Mouse (Mus musculus) midbrain, embryonic 12.5 days (tissue): ENCODE measurements around the gene Fam83f. TPM values are rescaled to one million over a fixed set of nuclear protein-coding genes. Genes with fewer than 3 reads are reported as not detected.

Experiments used
- ATAC-seq: fragments of 200-750 bp; cut with Nextera tagmentation; 2 replicates; pipeline ENCODE4 v1.8.0; 2017; ENCODE audit warnings: low read depth, moderate TSS enrichment, moderate library complexity; ENCODE audit not compliant: low FRiP score
- H3K27ac ChIP-seq: fragments of 300-500 bp; sonication (generic); replicated peaks from 2 replicates; pipeline ENCODE4 v1.5.1; 2016; ENCODE audit warnings: mild to moderate bottlenecking
- H3K27me3 ChIP-seq: fragments of 300-500 bp; sonication (generic); 2 replicates; pipeline ENCODE4 v1.6.1; 2016; ENCODE audit warnings: mild to moderate bottlenecking
- H3K36me3 ChIP-seq: fragments of 300-500 bp; sonication (generic); 2 replicates; pipeline ENCODE4 v1.6.1; 2016
- H3K4me1 ChIP-seq: fragments of 300-500 bp; sonication (generic); 2 replicates; pipeline ENCODE4 v1.6.1; 2016
- H3K4me2 ChIP-seq: fragments of 300-500 bp; sonication (generic); replicated peaks from 2 replicates; pipeline ENCODE4 v1.6.1; 2016; ENCODE audit warnings: mild to moderate bottlenecking, moderate library complexity
- H3K4me3 ChIP-seq: fragments of 300-500 bp; sonication (generic); 2 replicates; pipeline ENCODE4 v1.5.1; 2016; ENCODE audit warnings: mild to moderate bottlenecking
- H3K9ac ChIP-seq: fragments of 300-500 bp; sonication (generic); replicated peaks from 2 replicates; pipeline ENCODE4 v1.6.1; 2016; ENCODE audit warnings: mild to moderate bottlenecking, moderate library complexity
- H3K9me3 ChIP-seq: fragments of 300-500 bp; sonication (generic); 2 replicates; pipeline ENCODE4 v1.6.1; 2016; ENCODE audit warnings: mild to moderate bottlenecking
- WGBS: fragments of 180-500 bp; shearing (Covaris S2); methylation state at CpG from one replicate; pipeline ENCODE4 v1.1.7; 2016; 5-methylcytosine and 5-hydroxymethylcytosine counted together
- polyA plus RNA-seq: library from polyadenylated mRNA; unstranded; fragments of >200 nt; fragmentation: Nextera tagmentation; extraction: Ambion mirVana; gene quantifications from 2 replicates; pipeline ENCODE4 v1.2.1, GENCODE M21; 2016

Fam83f gene
- polyA plus RNA-seq, 1 experiment from 2014 or later, result 0.60 TPM

DNA sequence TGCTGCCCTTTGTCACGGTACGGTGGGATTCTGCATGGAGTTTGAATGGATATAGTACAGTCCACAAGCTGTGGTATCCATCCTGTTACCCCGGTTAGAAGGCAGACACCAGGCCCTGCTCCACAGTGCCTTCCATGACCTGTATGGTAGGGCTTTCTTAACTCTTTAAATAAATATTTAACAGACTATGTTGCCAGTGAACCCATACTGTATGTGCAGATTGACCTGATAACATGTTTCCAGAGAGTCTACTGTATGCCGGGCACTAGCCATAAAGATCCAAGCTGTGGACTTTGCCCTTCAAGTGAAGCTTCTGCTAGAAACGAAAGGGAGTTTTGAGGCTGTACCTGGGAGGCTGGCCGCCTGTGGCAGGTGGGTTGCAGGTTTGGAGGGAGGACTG, 3.1 kb downstream of the Fam83f start:
- no peak overlapping the region for H3K9ac ChIP-seq
- peaks cover 50% of the 10 kb centered on the region for H3K27me3 ChIP-seq
- no peak overlapping the region for H3K4me3 ChIP-seq
- no peak for ATAC-seq
- WGBS, result 85% methylated on average over 6 of the region's 6 CpGs
- H3K4me2 ChIP-seq, result no peak overlapping the region
- peaks cover 25% of the 10 kb centered on the region for H3K4me1 ChIP-seq
- no peaks in the 10 kb centered on the region for H3K9me3 ChIP-seq
- no peaks in the 10 kb centered on the region for H3K36me3 ChIP-seq
- H3K27ac ChIP-seq, result no peak overlapping the region

DNA sequence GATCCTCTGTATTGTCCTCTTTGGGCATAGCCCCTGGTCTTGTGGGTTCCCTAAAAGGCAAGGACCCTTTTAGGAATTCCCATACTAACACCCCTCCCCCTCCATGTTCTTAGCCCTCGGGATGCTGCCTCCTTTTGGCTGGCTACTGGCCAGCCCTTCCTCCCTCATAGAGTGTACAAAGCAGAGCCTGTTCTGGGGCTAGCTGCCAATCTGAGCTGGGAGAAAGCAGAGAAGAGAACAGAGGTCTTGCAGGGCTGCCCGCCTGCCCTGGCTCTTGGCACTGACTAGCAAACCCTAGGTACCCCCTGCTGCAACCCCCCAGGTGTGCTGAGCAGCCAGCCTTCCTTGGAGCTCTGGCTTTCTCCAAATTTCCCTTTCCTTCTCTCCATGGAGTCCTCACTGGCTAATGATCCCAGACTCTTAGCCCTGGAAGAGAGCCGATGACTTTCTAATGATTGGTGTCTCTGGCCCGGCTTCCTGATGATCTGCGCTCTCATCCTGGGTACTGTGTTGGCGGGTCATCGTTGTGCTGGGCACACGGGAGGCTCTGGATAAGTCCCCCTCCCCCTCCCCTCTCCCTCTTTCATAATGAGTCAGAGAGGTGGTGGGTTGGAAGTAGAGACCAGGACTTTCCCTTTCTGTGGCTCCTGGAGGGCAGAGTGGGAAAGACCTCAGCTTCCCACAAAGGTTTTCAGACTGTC, 8.0 kb downstream of the Fam83f start:
- no peak for ATAC-seq
- Histone ChIP-seq H3K27me3 (peaks cover 3% of the 10 kb centered on the region; the same call in 1 of the 2 replicates), H3K27ac (no peak overlapping the region)

DNA sequence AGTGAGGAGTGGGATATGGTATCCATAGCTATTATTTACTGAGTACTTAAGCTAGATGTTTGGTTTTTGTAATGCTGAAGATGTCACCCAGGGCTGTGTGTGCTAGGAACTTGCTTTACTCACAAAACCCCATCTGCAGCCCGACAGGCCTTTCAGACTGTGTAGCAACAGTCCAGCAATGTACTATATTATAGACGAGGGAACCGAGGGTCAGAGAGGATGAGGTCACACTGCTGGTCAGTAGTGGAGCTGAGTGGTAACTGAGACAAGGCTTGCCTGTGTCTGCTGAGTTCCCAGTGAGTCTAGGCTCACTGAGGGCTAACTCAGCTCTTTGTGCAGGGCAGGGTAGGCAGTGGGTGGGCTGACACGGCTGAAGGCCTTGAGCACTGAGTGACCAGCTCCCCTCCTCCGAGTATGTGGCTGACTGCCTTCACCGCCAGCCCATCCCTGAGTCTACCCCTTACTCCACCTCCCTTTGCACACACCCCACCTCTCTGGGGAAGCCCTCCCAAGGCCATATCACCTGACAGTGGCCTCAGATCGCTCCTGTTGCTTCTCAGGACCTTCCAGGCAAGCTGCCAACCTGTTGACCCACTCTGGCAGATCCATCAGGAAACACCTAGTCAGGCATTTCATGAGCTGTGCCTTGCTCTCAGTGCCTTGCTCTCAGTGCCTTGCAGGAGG, 8.8 kb downstream of the Fam83f start:
- H3K4me1 ChIP-seq, result peaks cover 34% of the 10 kb centered on the region
- no peak overlapping the region for H3K4me2 ChIP-seq
- no peaks in the 10 kb centered on the region for H3K36me3 ChIP-seq
- H3K9me3 ChIP-seq, result no peaks in the 10 kb centered on the region
- H3K27ac ChIP-seq, result no peak overlapping the region
- H3K27me3 ChIP-seq, result no peaks in the 10 kb centered on the region
- no peak overlapping the region for H3K4me3 ChIP-seq
- WGBS, result 53% methylated on average over 7 of the region's 7 CpGs
- ATAC-seq, result no peak
- H3K9ac ChIP-seq, result no peak overlapping the region

More for the DNA sequence above, 8.0 kb downstream of the Fam83f start:
- Histone ChIP-seq H3K4me1 (peaks cover 25% of the 10 kb centered on the region), H3K9ac (no peak overlapping the region), H3K4me3 (no peak overlapping the region), H3K9me3 (no peaks in the 10 kb centered on the region), H3K36me3 (no peaks in the 10 kb centered on the region), H3K4me2 (no peak overlapping the region)
- 60% methylated on average over 8 of the region's 8 CpGs for WGBS

DNA sequence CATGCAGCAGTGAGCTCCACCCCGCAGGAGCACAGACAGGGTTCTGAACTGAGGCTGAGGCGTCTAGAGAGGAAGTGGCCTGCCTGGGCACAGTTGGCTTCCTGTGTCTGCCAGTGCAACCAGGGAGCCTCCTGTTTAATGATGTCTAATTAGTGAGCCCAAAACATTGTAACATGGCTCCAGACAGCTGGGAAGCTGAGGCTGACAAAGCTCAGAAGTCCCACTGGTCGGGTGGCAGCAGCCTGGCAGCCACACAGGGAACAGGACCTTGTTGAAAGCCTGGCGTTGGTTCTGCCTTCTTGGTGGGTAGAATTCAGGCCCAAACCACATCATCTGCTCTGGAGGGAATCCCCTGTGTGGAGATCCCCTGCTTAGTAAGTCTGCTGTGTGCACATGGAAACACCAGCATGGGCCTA, 9.8 kb downstream of the Fam83f start:
- no peak overlapping the region for H3K4me2 ChIP-seq
- no peak overlapping the region for H3K4me3 ChIP-seq
- H3K9me3 ChIP-seq, result no peaks in the 10 kb centered on the region
- no peak for ATAC-seq
- H3K27ac ChIP-seq, result no peak overlapping the region
- 82% methylated on average over 4 of the region's 4 CpGs for WGBS
- H3K36me3 ChIP-seq, result no peaks in the 10 kb centered on the region
- H3K4me1 ChIP-seq, result peaks cover 35% of the 10 kb centered on the region
- H3K9ac ChIP-seq, result no peak overlapping the region
- H3K27me3 ChIP-seq, result no peaks in the 10 kb centered on the region

DNA sequence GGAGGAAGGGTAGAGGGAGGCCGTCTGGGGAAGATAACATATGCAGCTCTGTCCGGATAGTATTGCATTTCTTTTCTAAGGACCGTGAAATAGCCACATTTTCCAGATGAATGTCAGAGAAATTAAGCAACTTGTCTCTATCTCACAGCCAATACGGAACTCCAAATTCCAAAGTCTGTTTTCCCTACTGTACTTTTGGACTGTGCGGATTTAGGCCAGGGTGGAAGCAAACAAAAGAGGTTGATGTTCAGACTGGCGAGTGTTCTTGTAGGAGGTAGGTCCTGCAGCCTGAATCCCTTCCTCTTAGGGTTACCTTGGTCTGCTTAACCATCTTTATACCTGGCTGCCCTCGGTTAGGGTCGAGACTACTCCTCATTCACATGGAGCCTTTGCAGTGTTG, 10.7 kb downstream of the Fam83f start:
- Histone ChIP-seq H3K4me1 (peaks cover 35% of the 10 kb centered on the region), H3K27ac (no peak overlapping the region), H3K4me2 (no peak overlapping the region), H3K36me3 (no peaks in the 10 kb centered on the region), H3K4me3 (no peak overlapping the region), H3K9me3 (no peaks in the 10 kb centered on the region), H3K27me3 (no peaks in the 10 kb centered on the region), H3K9ac (no peak overlapping the region)
- ATAC-seq, result no peak
- WGBS, result 89% methylated on average over 8 of the region's 8 CpGs

DNA sequence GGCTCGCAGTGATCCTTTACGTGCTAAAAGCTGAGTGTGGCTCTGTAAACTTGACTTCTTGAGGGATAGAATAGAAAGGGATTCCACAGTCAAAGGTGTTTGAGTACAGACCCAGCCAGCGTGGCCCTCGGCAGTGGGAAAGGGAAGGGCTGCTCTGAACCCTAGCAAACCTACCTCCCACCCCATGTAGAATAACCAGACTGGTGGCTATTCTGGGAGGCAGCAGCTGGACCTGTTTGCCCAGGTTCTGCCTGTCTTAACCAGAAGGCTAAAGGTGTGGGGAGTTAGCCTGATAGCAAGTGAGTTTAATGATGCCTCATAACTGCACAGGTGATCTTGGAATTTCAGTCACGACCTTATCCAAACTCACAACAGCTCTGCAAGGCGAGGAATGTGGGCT, 11.5 kb downstream of the Fam83f start:
- WGBS, result 88% methylated on average over 6 of the region's 6 CpGs
- no peaks in the 10 kb centered on the region for H3K36me3 ChIP-seq
- no peaks in the 10 kb centered on the region for H3K9me3 ChIP-seq
- H3K9ac ChIP-seq, result no peak overlapping the region
- no peaks in the 10 kb centered on the region for H3K27me3 ChIP-seq
- ATAC-seq, result no peak
- H3K4me1 ChIP-seq, result peaks cover 30% of the 10 kb centered on the region
- no peak overlapping the region for H3K4me3 ChIP-seq
- no peak overlapping the region for H3K27ac ChIP-seq
- no peak overlapping the region for H3K4me2 ChIP-seq

DNA sequence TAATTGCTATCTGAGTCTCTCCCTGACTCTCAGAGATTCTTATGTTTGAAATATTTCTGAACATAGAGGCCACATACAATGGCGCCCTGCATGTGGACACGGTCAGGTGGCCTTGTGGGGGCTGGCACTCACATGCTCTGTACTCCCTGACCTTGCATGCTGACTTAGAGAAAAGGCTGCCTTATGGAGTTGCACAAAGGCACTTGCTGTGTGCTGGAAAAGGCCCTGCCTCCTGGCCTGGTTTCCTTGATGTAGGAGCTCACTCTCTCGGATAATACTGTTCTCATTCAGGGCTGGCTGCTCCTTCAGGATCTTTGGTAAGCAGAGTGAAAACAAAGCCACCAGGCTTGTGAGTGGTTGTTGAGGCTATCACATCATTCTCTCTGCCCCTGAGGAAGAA, 12.3 kb downstream of the Fam83f start:
- H3K4me3 ChIP-seq, result no peak overlapping the region
- H3K36me3 ChIP-seq, result no peaks in the 10 kb centered on the region
- WGBS, result 42% methylated on average over 3 of the region's 3 CpGs
- H3K9ac ChIP-seq, result no peak overlapping the region
- no peaks in the 10 kb centered on the region for H3K27me3 ChIP-seq
- no peak for ATAC-seq
- no peaks in the 10 kb centered on the region for H3K9me3 ChIP-seq
- no peak overlapping the region; the same call in 1 of the 2 replicates for H3K27ac ChIP-seq
- H3K4me1 ChIP-seq, result peaks cover 26% of the 10 kb centered on the region
- no peak overlapping the region for H3K4me2 ChIP-seq

DNA sequence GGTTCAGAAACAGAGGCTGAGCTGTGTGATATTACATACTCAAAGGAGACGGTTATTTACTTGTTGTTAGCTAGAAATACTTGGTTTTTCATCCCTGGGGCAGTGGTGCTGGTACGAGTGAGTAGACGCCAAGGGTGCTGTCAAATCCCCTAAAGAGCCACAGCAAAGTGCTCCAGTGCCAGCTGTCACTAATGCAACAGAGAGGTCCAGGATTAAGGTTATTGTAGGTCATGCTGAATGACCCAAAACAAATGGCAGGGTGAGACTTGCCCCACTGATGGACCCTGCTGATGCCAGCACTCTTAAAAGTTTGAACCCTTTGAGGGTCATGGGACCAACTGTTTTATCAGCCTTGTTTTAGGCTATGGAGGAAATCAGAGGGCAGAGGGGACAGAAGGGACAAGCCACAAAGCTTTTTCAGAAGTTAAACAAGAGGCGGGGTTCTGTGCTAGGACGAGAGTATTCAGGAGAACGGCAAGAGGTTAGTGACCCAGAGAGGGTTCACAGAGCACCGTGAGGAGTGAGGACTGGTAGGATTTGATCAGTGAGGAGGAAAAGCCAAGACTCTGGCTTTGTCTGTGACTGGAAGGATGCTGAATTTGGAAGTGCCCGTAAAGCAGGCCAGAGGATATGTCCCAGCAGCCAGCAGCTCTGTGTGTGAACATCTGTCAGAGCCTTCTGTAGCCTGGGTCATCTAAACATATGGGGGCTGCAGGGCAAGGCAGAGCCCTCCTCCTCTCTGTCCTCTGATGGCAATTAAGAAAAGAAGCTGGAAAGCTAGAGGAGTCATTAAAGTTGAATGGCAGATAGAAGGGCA, 13.3 kb downstream of the Fam83f start:
- 10% methylated on average over 8 of the region's 8 CpGs for WGBS
- H3K4me1 ChIP-seq, result peaks cover 18% of the 10 kb centered on the region
- no peak for ATAC-seq
- no peaks in the 10 kb centered on the region for H3K36me3 ChIP-seq
- H3K27me3 ChIP-seq, result no peaks in the 10 kb centered on the region
- H3K4me3 ChIP-seq, result no peak overlapping the region
- no peaks in the 10 kb centered on the region for H3K9me3 ChIP-seq
- no peak overlapping the region for H3K9ac ChIP-seq
- H3K4me2 ChIP-seq, result no peak overlapping the region
- H3K27ac ChIP-seq, result peak overlapping the region; percentile 52

DNA sequence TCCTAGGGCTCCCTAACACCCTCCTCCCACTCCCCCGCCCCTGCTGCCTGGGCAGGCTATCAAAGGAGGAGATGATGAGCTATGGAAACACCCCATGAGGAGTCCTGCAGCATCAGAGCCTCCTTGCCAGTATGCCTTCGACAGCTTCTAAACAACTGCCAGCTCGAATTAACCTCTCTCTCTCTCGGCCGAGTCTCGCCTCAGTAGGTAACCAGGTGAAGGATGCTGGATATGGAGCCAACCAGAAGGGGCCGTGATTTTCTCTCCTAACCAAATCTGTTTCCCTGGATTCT, 13.9 kb downstream of the Fam83f start:
- Histone ChIP-seq H3K36me3 (no peaks in the 10 kb centered on the region), H3K4me1 (peaks cover 17% of the 10 kb centered on the region), H3K4me3 (no peak overlapping the region), H3K9me3 (no peaks in the 10 kb centered on the region), H3K27ac (0 out of 2 replicates have a peak overlapping the region, but pooled peaks have one; percentile 52), H3K9ac (no peak overlapping the region), H3K27me3 (no peaks in the 10 kb centered on the region), H3K4me2 (no peak overlapping the region)
- 36% methylated on average over 7 of the region's 7 CpGs for WGBS
- peak; percentile 63; the same call in 1 of the 2 replicates for ATAC-seq

DNA sequence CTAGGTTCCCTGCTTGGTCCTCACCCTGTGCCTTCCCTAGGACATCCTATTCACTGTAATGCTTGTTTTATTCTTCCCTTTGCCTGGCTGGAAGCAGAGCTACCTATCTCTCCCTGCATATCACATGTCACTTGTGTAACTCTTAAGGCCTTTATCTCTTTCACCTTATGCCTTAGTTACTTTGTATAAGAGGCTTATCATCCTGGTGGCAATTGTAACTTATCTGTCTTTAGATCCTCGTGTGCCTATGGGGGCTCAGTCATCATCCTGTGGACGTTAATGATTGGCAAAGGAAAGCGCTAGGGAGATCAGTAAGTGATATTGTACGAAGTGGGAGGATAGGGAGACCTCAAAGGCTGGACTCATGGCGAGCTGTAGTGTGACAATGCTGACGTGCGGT, 16.9 kb downstream of the Fam83f start:
- H3K36me3 ChIP-seq, result no peaks in the 10 kb centered on the region
- 0 out of 2 replicates have a peak, but pooled peaks cover 4% of the 10 kb centered on the region for H3K27me3 ChIP-seq
- H3K4me3 ChIP-seq, result no peak overlapping the region
- no peak overlapping the region for H3K4me2 ChIP-seq
- ATAC-seq, result no peak
- no peak overlapping the region for H3K27ac ChIP-seq
- H3K9ac ChIP-seq, result no peak overlapping the region
- no peaks in the 10 kb centered on the region for H3K9me3 ChIP-seq
- WGBS, result 75% methylated on average over 7 of the region's 7 CpGs
- H3K4me1 ChIP-seq, result peaks cover 22% of the 10 kb centered on the region

DNA sequence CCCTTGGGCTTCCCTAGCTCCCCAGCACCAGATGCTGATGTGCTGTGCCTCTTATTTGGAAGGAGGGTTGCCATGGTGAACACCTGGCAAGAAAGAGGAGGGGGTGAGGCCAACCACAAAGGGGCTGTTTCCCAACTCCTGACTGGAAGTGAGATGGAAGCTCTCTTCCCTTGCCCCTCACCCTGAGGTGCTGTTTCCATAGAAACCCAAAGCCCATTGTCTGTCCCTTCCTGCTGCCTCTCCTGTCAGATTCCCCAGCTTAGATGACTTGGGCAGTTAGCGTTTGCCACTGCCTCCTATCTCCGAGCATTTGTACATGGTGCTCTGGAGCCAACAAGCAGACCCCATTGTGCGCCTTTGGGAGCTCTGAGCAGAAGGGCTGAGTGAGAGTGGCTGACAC, 21.8 kb downstream of the Fam83f start:
- 20% methylated on average over 3 of the region's 3 CpGs for WGBS
- Histone ChIP-seq H3K9ac (no peak overlapping the region), H3K27me3 (peaks cover 4% of the 10 kb centered on the region; the same call in 1 of the 2 replicates), H3K36me3 (no peaks in the 10 kb centered on the region), H3K9me3 (no peaks in the 10 kb centered on the region), H3K4me2 (no peak overlapping the region), H3K4me3 (no peak overlapping the region), H3K4me1 (peaks cover 15% of the 10 kb centered on the region), H3K27ac (peak overlapping the region; percentile 20)
- no peak for ATAC-seq
